Mouse (Mus musculus) A20 (cell line): ENCODE results near the gene Lce1a2.
"Not testable (repeated sequence)": the region's sequence is repeated elsewhere in the genome, so short reads cannot be mapped to it uniquely, and the experiment has no call there.

Experiments
- DNase-seq: peaks from one replicate; pipeline ENCODE4 v3.0.0-alpha.2; 2011; ENCODE audit warnings: low read depth, low spot score

Gene Lce1a2

GRCm38 (mm10) chr3:92670215-92670614, at the start of gene Lce1a2:
Lce1a2 (minus strand) TSS chr3:92670315.
- no peak for DNase-seq

GRCm38 (mm10) chr3:92715122-92715521, 45.0 kb upstream of the Lce1a2 start:
- no peak for DNase-seq

- DNase-seq, result no peak
Observed at GRCm38 (mm10) chr3:92708974-92709373, 38.9 kb upstream of the Lce1a2 start, which contains the start of gene Lce1e. Lce1e (minus strand) TSS chr3:92709074.

GRCm38 (mm10) chr3:92694613-92695012, 24.5 kb upstream of the Lce1a2 start:
- no peak for DNase-seq

GRCm38 (mm10) chr3:92691688-92692087, 21.6 kb upstream of the Lce1a2 start:
- DNase-seq, result no peak

- DNase-seq, result not testable (repeated sequence)
Observed at GRCm38 (mm10) chr3:92689154-92689553, 19.0 kb upstream of the Lce1a2 start.

- no peak for DNase-seq
Observed at GRCm38 (mm10) chr3:92687110-92687509, 17.0 kb upstream of the Lce1a2 start, which contains the start of gene Lce1d. Lce1d (minus strand) TSS chr3:92687210.

- DNase-seq, result no peak
Observed at GRCm38 (mm10) chr3:92678947-92679346, 8.8 kb upstream of the Lce1a2 start, which contains the start of gene Lce1c. Lce1c (plus strand) TSS chr3:92679247.

GRCm38 (mm10) chr3:92656826-92657225, 13.3 kb downstream of the Lce1a2 start, which contains the start of gene Lce1b:
Lce1b (minus strand) TSS chr3:92656926.
- no peak for DNase-seq

- DNase-seq, result no peak
Observed at GRCm38 (mm10) chr3:92648207-92648606, 21.9 kb downstream of the Lce1a2 start, which contains the start of gene Lce1a1. Lce1a1 (minus strand) TSS chr3:92648307.

- no peak for DNase-seq
Observed at GRCm38 (mm10) chr3:92639854-92640253, 30.3 kb downstream of the Lce1a2 start.

- DNase-seq, result no peak
Observed at GRCm38 (mm10) chr3:92638653-92638991, 31.5 kb downstream of the Lce1a2 start.

- DNase-seq, result no peak
Observed at GRCm38 (mm10) chr3:92637745-92638652, 32.1 kb downstream of the Lce1a2 start.

- no peak for DNase-seq
Observed at GRCm38 (mm10) chr3:92621560-92621959, 48.6 kb downstream of the Lce1a2 start, which contains the start of gene Lce6a. Lce6a (minus strand) TSS chr3:92621660.
